Mouse (Mus musculus): ENCODE results near the gene Gimap9.
"Not testable (repeated sequence)": the region's sequence is repeated elsewhere in the genome, so short reads cannot be mapped to it uniquely, and the experiment has no call there.

Gimap9 gene

DNA sequence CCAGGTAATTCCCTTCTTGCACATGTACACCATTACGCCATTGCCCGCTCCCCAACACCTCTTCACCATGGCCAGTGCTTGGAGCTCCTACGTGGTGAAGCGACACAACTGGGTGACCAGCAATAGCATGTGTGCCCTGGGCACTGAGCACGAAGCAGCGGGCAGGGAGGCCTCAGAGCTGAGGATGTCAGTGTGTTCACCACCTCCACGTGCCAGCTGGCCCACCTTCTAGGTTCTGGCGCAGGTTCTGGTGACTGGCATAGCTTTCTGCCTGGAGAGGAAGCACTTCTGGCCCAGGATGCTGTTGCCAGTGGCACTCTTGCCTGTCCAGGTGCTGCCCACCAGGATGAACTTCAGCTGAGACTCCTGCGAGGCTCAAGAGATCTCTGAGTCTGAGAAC, 10.5 kb upstream of the Gimap9 start:
- no peak for DNase-seq (ENCODE audit: low read depth)

DNA sequence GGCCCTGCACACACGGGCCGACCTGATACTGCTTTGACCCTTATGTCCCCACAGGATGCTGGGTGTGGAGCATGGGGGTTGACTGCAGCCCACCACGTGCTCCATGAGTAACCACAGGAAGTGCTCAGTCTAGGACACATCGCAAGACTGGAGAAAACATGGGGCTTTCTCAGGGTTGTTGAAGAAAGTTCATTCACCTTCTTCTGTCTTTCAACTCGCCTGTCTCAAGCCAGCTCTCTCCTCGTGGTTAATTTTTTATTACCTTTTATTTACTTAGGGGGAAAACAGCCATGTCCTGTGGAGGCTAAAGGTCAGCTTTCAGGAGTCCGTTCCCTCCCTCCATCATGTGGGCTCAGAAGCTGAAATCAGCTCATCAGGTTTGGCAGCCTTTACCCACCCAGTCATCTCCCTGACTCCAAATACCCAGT, 9.8 kb upstream of the Gimap9 start:
- no peak for DNase-seq (ENCODE audit: low read depth)

GRCm38 (mm10) chr6:48668022-48668421, 7.9 kb upstream of the Gimap9 start:
- DNase-seq (ENCODE audit: low read depth) = no peak

DNA sequence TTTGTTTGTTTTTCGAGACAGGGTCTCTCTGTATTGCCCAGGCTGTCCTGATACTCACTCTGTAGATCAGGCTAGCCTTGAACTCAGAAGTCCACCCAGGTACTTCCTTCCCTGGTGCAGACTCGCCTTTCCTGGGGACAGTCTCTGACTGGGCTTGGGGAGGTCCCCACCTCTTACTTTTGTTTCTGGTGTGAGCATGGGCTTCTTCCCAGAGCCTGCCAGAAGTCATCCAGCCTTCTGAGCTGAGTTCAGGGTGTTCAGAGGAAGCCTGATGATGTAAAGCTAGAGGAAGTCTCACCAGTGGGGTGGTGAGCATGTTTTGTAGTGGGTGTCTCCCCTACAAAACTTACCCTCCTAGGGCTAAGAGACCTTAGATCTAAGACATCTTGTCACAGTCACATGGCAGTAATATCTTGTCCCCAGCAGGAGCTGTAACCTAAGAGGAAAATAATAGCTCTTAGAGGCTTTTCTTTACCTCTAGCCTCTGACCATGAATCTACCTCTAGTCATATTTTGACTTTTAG, 6.4 kb upstream of the Gimap9 start:
- DNase-seq (ENCODE audit: low read depth) = no peak

- no peak for DNase-seq (ENCODE audit: low read depth)
These were observed 1.5 kb upstream of the Gimap9 start for GRCm38 (mm10) chr6:48674291-48675058.

DNA sequence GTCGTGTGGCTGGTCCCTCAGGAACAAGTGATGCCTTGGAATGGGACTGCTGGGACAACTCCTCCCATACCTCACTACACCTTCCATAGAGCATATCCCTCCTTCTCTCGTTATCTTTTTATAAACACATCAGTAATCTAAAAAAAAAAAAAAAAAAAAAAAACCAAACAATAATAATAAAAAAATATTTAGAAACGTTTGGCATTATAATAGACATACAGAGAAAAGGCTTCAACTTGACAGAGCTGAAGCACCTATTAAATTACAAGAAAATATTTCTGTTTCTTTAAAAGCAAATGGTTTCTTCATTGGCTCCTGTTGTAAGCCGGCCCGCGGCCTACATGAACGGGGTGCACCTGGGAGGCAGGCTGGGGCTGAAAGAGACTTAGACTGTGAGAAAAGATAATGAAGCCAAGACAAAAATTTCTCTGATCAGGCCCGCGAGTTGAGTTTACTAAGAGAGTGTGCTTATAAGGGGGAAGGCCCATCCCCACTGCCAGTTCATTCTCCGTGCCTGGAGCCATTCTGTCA, 464 bp upstream of the Gimap9 start:
- DNase-seq (ENCODE audit: low read depth) = no peak

DNA sequence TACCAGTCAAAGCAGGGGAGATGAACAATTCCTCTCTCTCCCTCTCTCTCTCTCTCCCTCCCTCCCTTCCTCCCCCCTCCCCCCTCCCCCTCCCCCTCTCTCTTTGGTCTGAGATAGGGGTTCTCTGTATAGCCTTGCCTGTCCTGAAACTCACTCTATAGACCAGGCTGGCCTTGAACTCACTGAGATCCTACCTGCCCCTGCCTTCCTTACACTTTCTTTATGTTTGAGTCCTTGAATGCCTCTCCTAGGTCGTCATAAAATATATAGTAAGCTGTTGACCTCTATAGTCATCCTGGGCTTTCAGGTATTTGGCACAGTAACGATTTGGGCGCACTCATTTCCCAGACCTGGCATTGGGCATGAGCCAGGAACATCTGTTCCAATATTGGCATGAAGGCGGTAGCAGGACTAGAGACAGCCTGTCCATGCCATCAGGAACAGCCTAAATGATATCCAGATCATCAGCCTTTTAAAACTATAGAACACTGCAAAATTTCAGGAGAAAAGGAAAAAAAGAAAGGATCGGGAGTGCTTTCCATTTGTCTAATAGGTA, 1.0 kb downstream of the Gimap9 start:
- DNase-seq (ENCODE audit: low read depth) = no peak

GRCm38 (mm10) chr6:48677492-48678345, 1.8 kb downstream of the Gimap9 start:
- DNase-seq (ENCODE audit: low read depth) = no peak

DNA sequence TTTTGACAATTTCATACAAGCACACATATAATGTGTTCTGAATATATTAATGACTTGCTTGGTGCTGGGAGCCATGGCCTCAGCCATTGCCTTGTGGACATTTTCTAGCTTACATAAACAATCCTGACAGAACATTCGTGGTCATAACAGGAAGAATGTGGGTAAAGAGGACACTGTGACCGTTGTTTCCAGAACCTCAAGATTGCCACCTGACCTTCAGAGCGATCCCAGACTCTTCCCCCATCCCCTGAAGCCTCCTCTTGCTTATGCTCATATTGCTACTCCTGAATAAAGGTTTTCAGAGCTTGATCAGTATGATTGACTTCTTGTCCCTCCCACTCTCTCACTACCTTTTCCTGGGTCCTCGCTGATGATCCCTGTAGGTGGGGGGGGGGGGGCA, 2.5 kb downstream of the Gimap9 start:
- DNase-seq (ENCODE audit: low read depth) = no peak

DNA sequence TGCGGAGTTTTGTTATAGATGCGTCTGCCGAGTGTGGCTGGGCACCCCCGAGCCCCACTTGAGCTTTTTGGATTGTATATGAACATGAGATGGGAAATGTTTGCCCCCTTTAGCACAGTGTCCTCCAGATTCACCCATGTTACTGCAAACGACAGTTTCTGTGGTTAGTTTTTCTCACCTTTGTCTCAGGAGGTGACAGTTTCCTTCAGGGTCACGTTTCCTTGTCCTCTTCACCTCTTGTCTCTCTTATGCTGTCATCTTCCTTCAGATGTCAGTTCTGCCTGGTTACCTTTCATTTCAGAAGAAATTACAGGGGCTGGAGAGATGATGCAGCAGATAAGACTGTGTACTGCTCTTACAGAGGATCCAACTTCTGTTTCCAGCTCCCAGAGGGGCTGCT, 3.8 kb downstream of the Gimap9 start:
- DNase-seq (ENCODE audit: low read depth) = no peak

DNA sequence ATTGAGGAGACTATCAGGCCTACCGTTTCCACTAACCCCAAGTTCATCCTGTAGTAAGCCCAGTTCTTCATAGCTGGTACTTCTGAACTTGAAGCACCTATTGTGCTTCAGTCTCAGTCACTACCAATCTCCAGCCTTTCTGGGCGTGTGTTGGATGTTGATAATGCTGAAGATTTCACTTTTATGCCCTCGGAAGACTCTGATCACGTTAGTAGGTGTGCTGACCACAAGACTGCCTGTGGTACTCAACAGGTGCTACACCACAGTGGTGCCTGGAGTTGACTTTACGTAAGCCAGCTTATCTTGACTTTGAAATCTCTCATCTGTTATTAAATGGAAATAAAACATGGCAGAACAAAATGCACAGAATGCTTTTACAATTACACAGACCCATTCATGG, 4.5 kb downstream of the Gimap9 start:
- no peak for DNase-seq (ENCODE audit: low read depth)

GRCm38 (mm10) chr6:48681472-48682090, 5.7 kb downstream of the Gimap9 start:
- no peak for DNase-seq (ENCODE audit: low read depth)

DNA sequence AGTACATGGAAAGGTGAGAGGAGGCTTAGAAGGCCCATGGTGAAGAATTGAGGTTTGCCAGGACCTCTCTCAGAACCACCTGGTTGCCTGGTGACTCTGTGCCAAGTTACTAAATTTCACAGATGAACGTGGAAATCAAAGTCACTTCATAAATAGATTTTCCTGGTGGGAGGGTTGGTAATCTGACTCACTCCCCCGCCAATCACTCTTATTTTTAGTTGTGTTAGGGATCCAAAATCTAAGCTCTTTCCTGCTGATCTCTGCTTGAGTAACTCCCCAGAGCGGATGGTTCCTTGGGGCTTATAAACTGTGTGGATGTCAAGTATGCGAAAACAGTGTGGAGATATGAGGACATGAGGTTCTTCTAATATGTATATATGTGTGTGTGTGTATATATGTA, 6.3 kb downstream of the Gimap9 start:
- no peak for DNase-seq (ENCODE audit: low read depth)

GRCm38 (mm10) chr6:48683263-48683821, 7.4 kb downstream of the Gimap9 start:
- DNase-seq (ENCODE audit: low read depth) = not testable (repeated sequence)

DNA sequence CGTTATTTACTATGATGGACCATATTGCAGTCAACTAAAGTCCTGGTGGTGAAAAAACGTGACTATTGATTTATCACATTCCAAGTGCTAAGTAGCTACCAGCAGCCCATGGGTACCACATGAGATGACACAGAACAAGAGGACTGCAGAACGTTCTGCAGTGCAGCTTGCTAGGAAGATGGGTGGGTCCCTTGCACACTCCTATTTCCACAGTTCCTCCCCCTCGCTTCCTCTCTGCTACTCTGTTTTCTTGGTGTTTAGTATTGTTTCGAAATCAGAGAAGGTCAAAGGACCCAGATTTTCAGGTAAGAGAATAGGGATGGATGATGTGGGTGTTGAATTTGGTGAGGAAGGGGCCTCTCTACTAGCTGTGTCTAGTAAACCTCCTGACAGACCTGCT, 8.4 kb downstream of the Gimap9 start, which contains the start of gene Gimap4:
Gene Gimap4 (plus strand): TSS at position 231 of the 400 bp plus-strand sequence.
- DNase-seq (ENCODE audit: low read depth) = no peak

DNA sequence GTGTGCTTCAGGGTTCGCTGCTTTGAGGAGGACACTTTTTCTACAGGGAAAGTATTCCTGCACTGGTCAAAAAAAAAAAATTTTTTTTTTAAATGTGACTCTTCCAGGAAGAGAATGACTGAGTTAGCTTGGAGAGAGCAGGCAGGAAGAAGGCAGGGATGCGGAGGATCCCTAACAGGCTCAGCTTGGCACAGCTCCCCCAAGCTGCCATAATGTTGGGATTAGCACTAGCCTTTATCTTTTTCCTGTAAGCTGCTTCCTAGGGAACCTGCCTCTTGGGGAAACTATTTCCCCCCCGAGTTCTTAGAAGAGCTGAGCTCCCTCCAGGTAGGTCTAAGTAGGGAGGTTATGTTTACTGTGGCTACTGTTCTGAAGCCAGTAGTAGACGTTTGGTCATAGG, 8.9 kb downstream of the Gimap9 start:
- DNase-seq (ENCODE audit: low read depth) = no peak

DNA sequence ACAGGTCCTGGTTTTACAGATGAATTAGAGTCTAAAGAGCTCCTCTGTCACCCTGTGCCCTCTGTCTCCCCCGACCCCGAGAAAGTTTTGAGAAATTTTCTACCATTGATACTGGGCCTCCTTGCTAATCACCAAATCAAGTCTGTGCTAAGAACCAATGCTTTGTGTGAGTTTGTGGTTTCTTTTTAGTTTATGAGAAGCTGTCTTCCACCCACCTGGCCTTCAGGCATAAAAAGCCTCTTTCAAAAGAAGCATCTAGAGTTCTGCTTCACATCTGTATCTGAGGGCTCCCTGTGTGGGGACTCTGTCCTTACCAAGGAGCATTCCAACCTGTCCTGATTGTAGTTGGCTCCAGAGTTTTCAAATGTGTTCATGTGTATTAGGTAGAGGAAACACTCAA, 9.3 kb downstream of the Gimap9 start:
- DNase-seq (ENCODE audit: low read depth) = no peak

DNA sequence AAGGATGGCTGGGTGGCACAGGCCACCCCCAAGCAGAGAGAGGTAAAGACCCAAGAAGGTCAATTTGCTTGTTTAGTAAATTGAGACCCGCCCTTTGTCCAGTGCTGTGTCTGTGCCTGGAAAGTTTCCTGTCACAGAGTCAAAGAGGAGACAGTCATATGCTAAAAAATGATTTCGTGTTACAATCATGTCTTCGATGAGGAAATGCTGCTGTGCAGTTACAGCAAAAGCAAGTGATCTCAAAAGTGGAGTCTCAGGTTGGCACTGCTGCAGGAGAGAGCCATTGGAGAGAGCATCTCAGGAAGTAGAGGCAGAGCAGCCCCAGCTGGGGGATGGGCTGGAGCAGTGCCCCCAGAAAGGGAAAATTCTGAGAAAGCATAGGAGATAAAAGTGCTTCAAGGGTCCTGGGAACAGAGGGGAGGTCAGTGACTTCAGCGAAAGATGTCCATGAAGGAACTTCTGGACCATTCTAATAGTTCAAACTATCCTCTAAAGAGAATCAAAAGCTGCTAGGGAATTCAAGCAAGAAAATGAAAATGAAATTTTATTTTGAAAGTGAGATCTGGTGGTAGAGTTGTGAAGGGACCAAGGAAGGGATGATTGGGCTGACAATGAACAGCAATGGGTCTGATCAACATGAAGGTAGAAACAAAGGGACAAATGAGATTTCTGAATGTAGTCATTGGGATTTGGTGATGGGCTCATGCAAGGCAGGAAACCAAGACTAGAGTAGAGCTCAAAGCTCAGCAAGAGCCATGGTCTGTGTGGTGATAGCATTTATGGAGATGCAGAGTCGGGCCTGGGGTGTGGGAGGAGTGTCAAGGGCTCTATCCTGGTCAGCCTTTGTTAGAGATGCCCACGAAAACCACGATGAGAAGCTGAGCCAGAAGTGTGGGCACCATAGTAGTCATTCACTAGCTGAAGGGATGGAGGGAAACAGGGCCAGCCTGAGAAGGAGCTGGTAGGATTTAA, 10.1 kb downstream of the Gimap9 start:
- no peak for DNase-seq (ENCODE audit: low read depth)

DNA sequence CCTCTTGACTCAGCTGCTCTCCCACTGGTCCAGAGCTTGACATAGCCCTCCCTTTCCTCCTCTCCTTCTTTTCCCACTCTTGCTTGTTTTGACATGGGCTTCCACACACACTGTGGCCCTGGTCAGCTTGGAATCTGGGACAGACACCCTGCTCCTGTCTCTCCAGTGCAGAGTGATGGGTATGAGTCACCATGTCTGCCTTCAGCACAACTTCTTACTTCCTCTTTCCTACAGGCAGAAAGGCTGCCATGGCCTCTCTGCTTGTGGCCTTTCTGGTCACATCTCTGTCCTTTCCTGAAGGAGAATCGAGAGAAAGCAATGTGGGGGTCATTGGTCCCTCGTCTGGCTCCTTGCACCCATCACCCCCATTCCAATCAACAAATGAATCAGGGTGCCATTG, 11.1 kb downstream of the Gimap9 start:
- DNase-seq (ENCODE audit: low read depth) = no peak

GRCm38 (mm10) chr6:48689320-48689719, 13.4 kb downstream of the Gimap9 start:
- DNase-seq (ENCODE audit: low read depth) = no peak
